Mouse (Mus musculus): Measurements from ENCODE around the gene Plxna1. TPM values are rescaled to one million over a fixed set of nuclear protein-coding genes. Genes with fewer than 3 reads are reported as not detected.

The Plxna1 gene
- total and polyA plus RNA-seq, 3 experiments, result 7.2 to 25.8 TPM; not detected in 1

DNA sequence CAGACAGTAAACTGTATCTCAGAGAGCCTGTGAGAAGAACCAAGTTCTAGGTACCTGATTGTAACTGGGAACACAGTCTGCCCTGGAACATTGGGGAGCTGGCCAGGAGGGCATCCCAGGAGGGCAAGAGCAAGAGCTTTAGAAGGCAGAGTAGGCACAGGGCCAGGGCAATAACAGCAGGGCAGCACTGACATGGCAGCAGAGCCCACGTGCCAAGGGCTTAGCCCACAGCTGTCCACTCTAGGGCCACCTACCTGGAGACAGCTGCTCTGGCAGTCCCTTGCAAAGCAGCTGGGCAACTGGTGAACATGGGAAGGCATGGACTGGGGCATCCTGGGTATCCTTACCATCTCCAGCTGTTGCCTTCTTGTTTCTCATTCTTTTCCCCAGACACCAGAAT lies 14.6 kb downstream of the Plxna1 start:
- no peaks in the 10 kb centered on the region for H3K9me3 ChIP-seq (replicated peaks; ENCODE audit: insufficient read depth, low read length)
- TF ChIP-seq NRF1 (IDR thresholded peaks at IDR 0.05; ENCODE audit: insufficient read depth, low read depth, low read length, poor library complexity, severe bottlenecking) (no peak), RCOR1 (IDR thresholded peaks at IDR 0.05; ENCODE audit: low read depth, low read length) (no peak), NELFE (IDR thresholded peaks at IDR 0.05; ENCODE audit: low read depth, low read length) (no peak), MAX (IDR thresholded peaks at IDR 0.05; ENCODE audit: low read length) (no peak), SMC3 (IDR thresholded peaks at IDR 0.05; ENCODE audit: low read depth, low read length) (no peak), E2F4 (IDR thresholded peaks at IDR 0.05; ENCODE audit: borderline replicate concordance, low read depth, low read length) (no peak), GATA1 (IDR thresholded peaks at IDR 0.05; ENCODE audit: low read depth, low read length) (no peak), MAZ (IDR thresholded peaks at IDR 0.05; ENCODE audit: low read depth, low read length) (no peak), ZMIZ1 (IDR thresholded peaks at IDR 0.05; ENCODE audit: low read depth, low read length) (no peak)
- no peaks in the 10 kb centered on the region for H3K27me3 ChIP-seq (ENCODE audit: control insufficient read depth in 1 of 2, insufficient read depth in 2 of 2, low read length in 2 of 2)
- no peak overlapping the region for H3K9ac ChIP-seq (ENCODE audit: control insufficient read depth, low read depth, low read length, poor library complexity, severe bottlenecking)
- no peaks in the 10 kb centered on the region; a peak in 1 of 4 replicates for H3K36me3 ChIP-seq (ENCODE audit: control insufficient read depth in 1 of 2, insufficient read depth in 2 of 2, low read length in 2 of 2)
- no peak overlapping the region for H3K27ac ChIP-seq (ENCODE audit: control insufficient read depth, low read depth, low read length)
- H3K4me3 ChIP-seq (ENCODE audit: control insufficient read depth in 1 of 2, insufficient read depth in 1 of 2, low read depth in 2 of 2, low read length in 2 of 2), result no peak overlapping the region
- no peaks in the 10 kb centered on the region for H3K79me2 ChIP-seq (ENCODE audit: control insufficient read depth, insufficient read depth, low read length, poor library complexity)
- no peak for DNase-seq (ENCODE audit: low read depth, low spot score)
- no peaks in the 10 kb centered on the region for H3K4me1 ChIP-seq (ENCODE audit: control insufficient read depth in 1 of 2, insufficient read depth in 2 of 2, low read length in 2 of 2)

DNA sequence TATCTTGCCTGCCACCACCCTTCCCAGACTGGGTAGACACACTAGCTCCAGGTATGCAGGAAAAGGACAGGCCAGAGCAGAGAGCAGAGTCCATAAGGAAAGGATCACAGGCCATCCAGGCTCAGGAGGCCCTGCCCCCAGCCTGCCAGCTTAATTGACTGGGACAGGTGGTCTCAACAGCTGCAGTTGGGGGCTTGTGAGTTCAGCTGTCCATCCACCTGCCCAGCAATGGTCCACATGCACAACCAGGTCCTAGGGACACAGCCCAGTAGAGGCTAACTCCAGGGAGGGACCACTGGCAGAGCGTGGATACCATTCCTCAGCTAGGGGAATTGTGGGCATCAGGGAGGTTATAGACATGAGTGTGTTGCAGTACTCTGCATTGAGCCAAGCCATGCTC lies 16.6 kb downstream of the Plxna1 start:
- H3K36me3 ChIP-seq (ENCODE audit: control insufficient read depth in 1 of 2, insufficient read depth in 2 of 2, low read length in 2 of 2), result no peaks in the 10 kb centered on the region; a peak in 1 of 4 replicates
- no peak overlapping the region for H3K27ac ChIP-seq (ENCODE audit: control insufficient read depth, low read depth, low read length)
- TF ChIP-seq MYC (IDR thresholded peaks at IDR 0.05; ENCODE audit: low read depth, low read length), result no peak
- TF ChIP-seq POLR2AphosphoS5 (IDR thresholded peaks at IDR 0.05; ENCODE audit: borderline replicate concordance, low read depth, low read length), result no peak
- no peak for TF ChIP-seq TBP (IDR thresholded peaks at IDR 0.05; ENCODE audit: low read depth, low read length)
- TF ChIP-seq EP300 (IDR thresholded peaks at IDR 0.05; ENCODE audit: low read depth in 1 of 2, low read length in 2 of 2), result no peak
- no peak for TF ChIP-seq ZNF384 (IDR thresholded peaks at IDR 0.05; ENCODE audit: low read depth, low read length)
- no peak for TF ChIP-seq TAL1 (IDR thresholded peaks at IDR 0.05; ENCODE audit: low read length)
- no peak for TF ChIP-seq TCF12 (IDR thresholded peaks at IDR 0.05; ENCODE audit: low read depth, low read length)
- no peak for TF ChIP-seq HCFC1 (IDR thresholded peaks at IDR 0.05; ENCODE audit: low read depth, low read length)
- no peak for TF ChIP-seq MAX (IDR thresholded peaks at IDR 0.05; ENCODE audit: low read length)
- TF ChIP-seq ELF1 (IDR thresholded peaks at IDR 0.05; ENCODE audit: low read depth, low read length), result no peak
- no peak for TF ChIP-seq MAZ (IDR thresholded peaks at IDR 0.05; ENCODE audit: low read depth, low read length)
- no peak for TF ChIP-seq ZC3H11A (IDR thresholded peaks at IDR 0.05; ENCODE audit: low read depth, low read length)
- TF ChIP-seq SIN3A (IDR thresholded peaks at IDR 0.05; ENCODE audit: low read length), result no peak
- no peak for TF ChIP-seq CHD2 (IDR thresholded peaks at IDR 0.05; ENCODE audit: low read length)
- TF ChIP-seq GATA1 (IDR thresholded peaks at IDR 0.05; ENCODE audit: low read depth, low read length), result no peak
- TF ChIP-seq CTCF (IDR thresholded peaks at IDR 0.05 in 2 of 3, conservative IDR thresholded peaks at IDR 0.05 in 1 of 3; ENCODE audit: control insufficient read depth in 1 of 3, insufficient read depth in 1 of 3, low read depth in 2 of 3, low read length in 3 of 3, poor library complexity in 1 of 3, severe bottlenecking in 1 of 3), result no peak
- TF ChIP-seq KAT2A (conservative IDR thresholded peaks at IDR 0.05; ENCODE audit: low read depth, low read length), result no peak
- H3K4me3 ChIP-seq (ENCODE audit: control insufficient read depth in 1 of 2, insufficient read depth in 1 of 2, low read depth in 2 of 2, low read length in 2 of 2), result no peak overlapping the region
- H3K9me3 ChIP-seq (replicated peaks; ENCODE audit: insufficient read depth, low read length), result no peaks in the 10 kb centered on the region
- H3K4me1 ChIP-seq (ENCODE audit: control insufficient read depth in 1 of 2, insufficient read depth in 2 of 2, low read length in 2 of 2), result no peaks in the 10 kb centered on the region
- H3K79me2 ChIP-seq (ENCODE audit: control insufficient read depth, insufficient read depth, low read length, poor library complexity), result no peaks in the 10 kb centered on the region
- H3K9ac ChIP-seq (ENCODE audit: control insufficient read depth, low read depth, low read length, poor library complexity, severe bottlenecking), result no peak overlapping the region
- no peak for DNase-seq (ENCODE audit: low read depth, low spot score)
- no peaks in the 10 kb centered on the region for H3K27me3 ChIP-seq (ENCODE audit: control insufficient read depth in 1 of 2, insufficient read depth in 2 of 2, low read length in 2 of 2)

Measured in MEL (cell line).